8 mouse cellular contexts compared by ENCODE assay signal in genomic region chr17:24540375-24540774, GRCm38 (mm10). TPM values are rescaled to one million over a fixed set of nuclear protein-coding genes. Genes with fewer than 3 reads are reported as not detected.
DNase-seq lines count a peak whose midpoint lies in the region; ATAC-seq and TF ChIP-seq lines count a peak whose summit lies in the region.

No protein-coding gene starts in this region.

- no peaks in the 10 kb centered on the region for H3K9me3 ChIP-seq in hindbrain, embryonic 10.5 days
- H3K9me3 ChIP-seq in hindbrain, embryonic 13.5 days = no peaks in the 10 kb centered on the region
- H3K9me3 ChIP-seq in midbrain, postnatal 0 days (ENCODE audit: low read length) = no peaks in the 10 kb centered on the region

- DNase-seq in hindbrain, embryonic 10.5 days (ENCODE audit: low spot score) = peak; percentile 44
- DNase-seq in NIH3T3 (ENCODE audit: low read depth) (peak; percentile 81), MN1 (ENCODE audit: low spot score) (no peak)
- DNase-seq in kidney, postnatal 4 days = peak; percentile 40 to 68
- DNase-seq in midbrain, postnatal 0 days (ENCODE audit: low spot score) = peak; percentile 71
- DNase-seq in layer of hippocampus, postnatal 36 days = no peak

- 6% methylated on average over 3 of the region's 3 CpGs for WGBS in hindbrain, embryonic 10.5 days
- WGBS in hindbrain, embryonic 13.5 days = 7% methylated on average over 3 of the region's 3 CpGs
- 9% methylated on average over 3 of the region's 3 CpGs for WGBS in midbrain, postnatal 0 days

- no peaks in the 10 kb centered on the region for H3K36me3 ChIP-seq in hindbrain, embryonic 10.5 days
- H3K36me3 ChIP-seq in hindbrain, embryonic 13.5 days = no peaks in the 10 kb centered on the region
- no peaks in the 10 kb centered on the region for H3K36me3 ChIP-seq in midbrain, postnatal 0 days (ENCODE audit: insufficient read depth, low read length)

- no peak for ATAC-seq in hindbrain, embryonic 13.5 days (ENCODE audit: low FRiP score)
- peak; percentile 94 for ATAC-seq in erythroblast, adult 5-6 weeks (replicated peaks; ENCODE audit: low FRiP score, poor library complexity, severe bottlenecking)
- no peak for ATAC-seq in midbrain, postnatal 0 days (ENCODE audit: low FRiP score)

- no peak overlapping the region for H3K27ac ChIP-seq in hindbrain, embryonic 10.5 days
- H3K27ac ChIP-seq in hindbrain, embryonic 13.5 days = no peak overlapping the region
- H3K27ac ChIP-seq in midbrain, postnatal 0 days (ENCODE audit: low read depth, low read length) = no peak overlapping the region

- H3K4me2 ChIP-seq in hindbrain, embryonic 13.5 days = no peak overlapping the region
- H3K4me2 ChIP-seq in midbrain, postnatal 0 days (ENCODE audit: low read depth, low read length, poor library complexity, severe bottlenecking) = no peak overlapping the region

- H3K27me3 ChIP-seq in hindbrain, embryonic 10.5 days (ENCODE audit: insufficient read depth, poor library complexity, severe bottlenecking) = peaks cover 9% of the 10 kb centered on the region
- H3K27me3 ChIP-seq in hindbrain, embryonic 13.5 days = peaks cover 6% of the 10 kb centered on the region; the same call in 1 of the 2 replicates
- no peaks in the 10 kb centered on the region for H3K27me3 ChIP-seq in midbrain, postnatal 0 days (ENCODE audit: insufficient read depth, low read length)

- peaks cover 18% of the 10 kb centered on the region for H3K4me1 ChIP-seq in hindbrain, embryonic 10.5 days (replicated peaks)
- H3K4me1 ChIP-seq in hindbrain, embryonic 13.5 days (replicated peaks) = peaks cover 10% of the 10 kb centered on the region
- H3K4me1 ChIP-seq in midbrain, postnatal 0 days (ENCODE audit: insufficient read depth, low read length) = 0 out of 2 replicates have a peak, but pooled peaks cover 5% of the 10 kb centered on the region

- no peak overlapping the region for H3K9ac ChIP-seq in hindbrain, embryonic 13.5 days
- no peak overlapping the region for H3K9ac ChIP-seq in midbrain, postnatal 0 days (replicated peaks; ENCODE audit: low read length, poor library complexity, severe bottlenecking)

- no peak overlapping the region for H3K4me3 ChIP-seq in hindbrain, embryonic 10.5 days
- H3K4me3 ChIP-seq in hindbrain, embryonic 13.5 days = no peak overlapping the region
- no peak overlapping the region for H3K4me3 ChIP-seq in midbrain, postnatal 0 days (ENCODE audit: low read depth, low read length)

- TF ChIP-seq CTCF in midbrain, postnatal 0 days (IDR thresholded peaks at IDR 0.05) = peak; percentile 73

RNA-seq across cellular contexts. Expression of gene Rab26, which starts 6.4 kb away (rescaled TPM):
- 1.8 and 3.0 TPM in 2 replicates for polyA plus RNA-seq in hindbrain, embryonic 10.5 days (2016; fragmentation: Nextera tagmentation; extraction: Ambion mirVana)
- polyA plus RNA-seq in hindbrain, embryonic 13.5 days (2015; fragmentation: Nextera tagmentation; extraction: Ambion mirVana) = 2.8 and 3.1 TPM in 2 replicates
- not detected in 2 replicates for total RNA-seq in erythroblast, adult 5-6 weeks (2015; ENCODE audit: low replicate concordance)
- not detected in 2 replicates for total RNA-seq in erythroblast, adult 5-6 weeks (2017; ENCODE audit: low replicate concordance)
- 4.4 and 7.6 TPM in 2 replicates for total RNA-seq in midbrain, postnatal 0 days (2014; rRNA removed)
- polyA plus RNA-seq in midbrain, postnatal 0 days (2015; fragmentation: Nextera tagmentation; extraction: Ambion mirVana) = 15.5 and 17.7 TPM in 2 replicates
- 10 to 100 TPM; 72.9 to 76.8 TPM for total RNA-seq in layer of hippocampus, postnatal 36 days (2021)

RNA-seq across cellular contexts. Expression of gene Pkd1, which starts 9.3 kb away (rescaled TPM):
- 11.9 and 21.7 TPM in 2 replicates for polyA plus RNA-seq in hindbrain, embryonic 10.5 days (2016; fragmentation: Nextera tagmentation; extraction: Ambion mirVana)
- 20.1 and 21.6 TPM in 2 replicates for polyA plus RNA-seq in hindbrain, embryonic 13.5 days (2015; fragmentation: Nextera tagmentation; extraction: Ambion mirVana)
- 1.5 and 6.1 TPM in 2 replicates for total RNA-seq in erythroblast, adult 5-6 weeks (2015; ENCODE audit: low replicate concordance)
- 3.8 and 16.2 TPM in 2 replicates for total RNA-seq in erythroblast, adult 5-6 weeks (2017; ENCODE audit: low replicate concordance)
- 73.6 and 84.3 TPM in 2 replicates for total RNA-seq in midbrain, postnatal 0 days (2014; rRNA removed)
- polyA plus RNA-seq in midbrain, postnatal 0 days (2015; fragmentation: Nextera tagmentation; extraction: Ambion mirVana) = 13.6 and 14.5 TPM in 2 replicates
- total RNA-seq in layer of hippocampus, postnatal 36 days (2021) = 10 to 100 TPM; 84.9 to 95.3 TPM

RNA-seq across cellular contexts. Expression of gene Traf7, which starts 12.6 kb away (rescaled TPM):
- 93.6 and 96.4 TPM in 2 replicates for polyA plus RNA-seq in hindbrain, embryonic 10.5 days (2016; fragmentation: Nextera tagmentation; extraction: Ambion mirVana)
- 86.0 and 89.9 TPM in 2 replicates for polyA plus RNA-seq in hindbrain, embryonic 13.5 days (2015; fragmentation: Nextera tagmentation; extraction: Ambion mirVana)
- total RNA-seq in erythroblast, adult 5-6 weeks (2015; ENCODE audit: low replicate concordance) = 11.9 and 13.2 TPM in 2 replicates
- 24.2 and 45.2 TPM in 2 replicates for total RNA-seq in erythroblast, adult 5-6 weeks (2017; ENCODE audit: low replicate concordance)
- 175 and 179 TPM in 2 replicates for total RNA-seq in midbrain, postnatal 0 days (2014; rRNA removed)
- 71.4 and 73.6 TPM in 2 replicates for polyA plus RNA-seq in midbrain, postnatal 0 days (2015; fragmentation: Nextera tagmentation; extraction: Ambion mirVana)
- total RNA-seq in layer of hippocampus, postnatal 36 days (2021) = 10 to 100 TPM; 86.7 to 95.1 TPM

RNA-seq across cellular contexts. Expression of gene Caskin1, which starts 52.0 kb away (rescaled TPM):
- 6.8 and 10.2 TPM in 2 replicates for polyA plus RNA-seq in hindbrain, embryonic 10.5 days (2016; fragmentation: Nextera tagmentation; extraction: Ambion mirVana)
- polyA plus RNA-seq in hindbrain, embryonic 13.5 days (2015; fragmentation: Nextera tagmentation; extraction: Ambion mirVana) = 32.8 and 34.3 TPM in 2 replicates
- total RNA-seq in erythroblast, adult 5-6 weeks (2015; ENCODE audit: low replicate concordance) = not detected in 2 replicates
- total RNA-seq in erythroblast, adult 5-6 weeks (2017; ENCODE audit: low replicate concordance) = not detected in 2 replicates
- 151 and 153 TPM in 2 replicates for total RNA-seq in midbrain, postnatal 0 days (2014; rRNA removed)
- 43.9 and 47.5 TPM in 2 replicates for polyA plus RNA-seq in midbrain, postnatal 0 days (2015; fragmentation: Nextera tagmentation; extraction: Ambion mirVana)
- 100 to 1,000 TPM; 158 to 160 TPM for total RNA-seq in layer of hippocampus, postnatal 36 days (2021)

Comparison
In these comparisons a context has a peak if more than half of its experiments do, and no peak if none do; other contexts are left out.
1. DNase-seq: peak in hindbrain, embryonic 10.5 days (single experiment), NIH3T3 (single experiment), kidney, postnatal 4 days (2 of 2) and midbrain, postnatal 0 days (single experiment); none in MN1 (single experiment) and layer of hippocampus, postnatal 36 days (0 of 2).